Mouse (Mus musculus) neural tube, postnatal 0 days (tissue): ENCODE results near the gene Gm2956. TPM values are rescaled to one million over a fixed set of nuclear protein-coding genes. Genes with fewer than 3 reads are reported as not detected.

Experiments
- polyA plus RNA-seq: library from polyadenylated mRNA; unstranded; fragments of >200 nt; fragmentation: Nextera tagmentation; extraction: Ambion mirVana; gene quantifications from 2 replicates; pipeline ENCODE4 v1.2.1, GENCODE M21; 2015

Gm2956 gene
- polyA plus RNA-seq: 0.30 and 0.66 TPM in 2 replicates

GRCm38 (mm10) chr14:3332087-3332677 lies at the start of gene Gm2956:
Gm2956 (plus strand) TSS chr14:3332627.

GRCm38 (mm10) chr14:3394793-3395192 lies 62.4 kb downstream of the Gm2956 start, which contains the start of gene Gm10413:
Gm10413 (plus strand) TSS chr14:3395093.

Other genes starting within 250 kb of the Gm2956 start
- 0.10 TPM in 1 of 2 replicates, not detected in the other for gene Gm10340, start 198.6 kb upstream of the Gm2956 start, polyA plus RNA-seq
- gene Gm5795, start 144.4 kb upstream of the Gm2956 start, polyA plus RNA-seq: 0.41 and 0.50 TPM in 2 replicates
- 35.0 and 44.1 TPM in 2 replicates for gene D830030K20Rik, start 124.1 kb upstream of the Gm2956 start, polyA plus RNA-seq
- gene Gm10413, start 62.5 kb downstream of the Gm2956 start, polyA plus RNA-seq: not detected in 2 replicates
- 19.3 and 21.4 TPM in 2 replicates for gene Gm10409, start 80.0 kb downstream of the Gm2956 start, polyA plus RNA-seq
- gene Gm3005, start 95.5 kb downstream of the Gm2956 start, polyA plus RNA-seq: 9.0 and 12.6 TPM in 2 replicates
- gene Gm10408, start 116.8 kb downstream of the Gm2956 start, polyA plus RNA-seq: 0.28 TPM in 1 of 2 replicates, not detected in the other